Mouse (Mus musculus): ENCODE data around the gene A430005L14Rik.

GRCm38 (mm10) chr4:153944261-153944660, 12.8 kb upstream of the A430005L14Rik start:
- TF ChIP-seq CTCF (IDR thresholded peaks at IDR 0.05; ENCODE audit: low read depth) (no peak), EP300 (IDR thresholded peaks at IDR 0.05; ENCODE audit: low read depth) (no peak)

Data from liver, embryonic 14.5 days (tissue).